Mouse (Mus musculus) frontal cortex, postnatal 25 days (tissue): ENCODE results near the gene Cep295nl.
"Not testable (repeated sequence)": the region's sequence is repeated elsewhere in the genome, so short reads cannot be mapped to it uniquely, and the experiment has no call there.

Experiments
- DNase-seq, 2 experiments: peaks; one replicate each; pipeline ENCODE4 v3.0.0; 2022; ENCODE audit warnings: low spot score in 2 of 2

The Cep295nl gene

GRCm38 (mm10) chr11:118321971-118322370 lies 20.3 kb downstream of the Cep295nl start:
- no peak for DNase-seq

- DNase-seq: no peak
Observed at GRCm38 (mm10) chr11:118321500-118321899, 20.8 kb downstream of the Cep295nl start.

- DNase-seq: no peak
Observed at GRCm38 (mm10) chr11:118318678-118319077, 23.6 kb downstream of the Cep295nl start.

DNA sequence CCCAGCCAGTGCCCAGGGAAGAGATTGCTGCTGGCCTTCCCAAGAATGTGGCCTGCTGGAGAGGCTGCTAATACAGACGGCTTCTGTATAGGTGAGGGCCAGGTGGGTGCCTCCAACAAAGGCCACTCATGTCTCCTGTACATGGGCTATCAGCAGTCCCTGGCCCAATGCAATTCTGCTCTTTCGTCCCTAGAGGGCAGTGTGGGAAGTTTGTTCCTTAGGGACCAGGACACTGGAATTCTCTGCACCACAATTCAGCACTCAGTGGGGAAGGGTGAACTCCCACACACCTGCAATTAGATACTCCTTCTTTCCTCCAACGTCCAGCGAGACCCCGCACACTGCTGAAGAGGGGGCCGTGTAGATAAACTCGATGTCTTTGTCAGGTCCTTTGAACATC lies 25.2 kb downstream of the Cep295nl start:
- DNase-seq: peak in 1 of 2 experiments; percentile 27

- DNase-seq: no peak
Observed at GRCm38 (mm10) chr11:118316231-118316806, 26.0 kb downstream of the Cep295nl start.

- no peak for DNase-seq
Observed at GRCm38 (mm10) chr11:118312132-118312723, 30.1 kb downstream of the Cep295nl start.

DNA sequence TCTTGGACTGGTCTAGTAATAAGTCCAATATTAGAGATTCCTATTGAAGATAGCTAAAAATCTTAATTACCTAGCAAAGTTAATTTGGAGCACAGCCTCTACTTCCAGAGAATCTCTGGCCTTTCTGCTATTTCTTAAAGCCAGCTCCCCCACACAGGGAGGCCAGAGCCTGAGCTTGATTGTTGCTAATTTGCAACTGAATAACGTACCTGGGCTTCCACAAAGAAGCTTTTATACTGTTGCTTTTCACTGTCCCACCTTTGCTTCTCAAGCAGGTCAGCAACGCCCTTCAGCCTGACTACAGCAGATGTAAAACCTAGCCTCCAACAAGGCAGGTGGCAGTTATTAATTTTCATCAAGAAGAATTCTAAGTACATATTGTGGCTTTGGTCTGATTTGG lies 34.3 kb downstream of the Cep295nl start:
- not testable (repeated sequence) for DNase-seq

DNA sequence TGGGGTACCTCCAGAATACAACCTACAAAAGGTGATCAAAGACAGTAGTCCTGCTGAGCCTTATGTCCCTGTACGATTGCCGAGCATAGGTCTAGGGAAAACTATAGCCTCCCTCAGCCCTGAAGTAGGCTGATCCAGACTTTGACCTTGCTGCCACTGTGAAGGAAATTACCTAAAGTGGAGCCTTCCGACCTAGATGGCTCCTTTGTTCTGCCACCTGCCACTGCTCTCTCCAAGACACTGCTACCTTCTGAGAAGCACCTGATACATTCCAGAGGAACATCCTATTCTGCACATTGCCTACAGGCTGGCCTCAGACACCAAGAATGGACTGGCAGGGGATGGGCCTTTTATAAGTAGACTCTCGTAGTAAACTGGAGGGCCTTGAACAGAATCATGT lies 38.3 kb downstream of the Cep295nl start:
- DNase-seq: not testable (repeated sequence)

- no peak for DNase-seq
Observed at GRCm38 (mm10) chr11:118298810-118299209, 43.5 kb downstream of the Cep295nl start.

- DNase-seq: no peak
Observed at GRCm38 (mm10) chr11:118297967-118298366, 44.3 kb downstream of the Cep295nl start.

DNA sequence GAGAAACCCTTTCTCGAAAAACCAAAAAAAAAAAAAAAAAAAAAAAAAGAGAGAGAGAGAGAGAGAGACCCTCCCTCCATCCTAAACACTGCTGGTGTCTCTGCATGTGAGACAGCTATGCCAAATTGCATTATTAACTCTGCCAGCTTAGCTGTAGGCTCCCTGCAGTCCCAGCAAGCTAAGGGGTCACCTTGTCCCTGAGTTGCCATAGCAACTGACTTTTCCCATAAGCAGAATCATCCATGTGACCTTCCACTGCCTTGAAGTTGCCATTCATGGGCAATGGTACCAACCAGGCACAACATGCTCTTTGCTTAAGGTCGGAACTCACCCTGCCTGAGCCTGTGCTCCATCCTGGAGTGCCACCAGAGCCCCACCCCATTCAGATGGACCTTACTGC lies 47.3 kb downstream of the Cep295nl start:
- no peak for DNase-seq

DNA sequence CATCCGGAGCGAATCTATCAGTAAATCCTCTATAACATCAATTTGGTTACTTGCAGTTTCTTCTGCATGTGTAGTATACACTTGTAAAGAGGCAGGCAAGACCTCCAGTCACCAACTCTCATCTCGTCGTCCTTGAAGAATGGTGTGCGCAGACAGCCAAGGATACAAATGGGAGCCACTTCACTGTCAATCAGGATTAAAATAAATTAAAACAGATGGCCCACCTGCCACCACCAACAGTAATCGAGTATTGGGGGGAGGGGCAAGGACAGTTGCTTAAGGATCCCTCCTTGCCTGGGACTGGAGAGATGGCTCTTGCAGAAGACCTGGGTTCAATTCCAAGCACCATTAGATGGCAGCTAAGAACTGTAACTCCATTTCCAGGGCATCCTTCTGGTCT lies 49.6 kb downstream of the Cep295nl start:
- no peak for DNase-seq

GRCm38 (mm10) chr11:118289999-118290889 lies 52.1 kb downstream of the Cep295nl start, which contains the start of gene Usp36:
Gene Usp36, minus strand, starts transcription at chr11:118290244.
- peak; percentile 99 for DNase-seq

- no peak for DNase-seq
Observed at GRCm38 (mm10) chr11:118289562-118289961, 52.7 kb downstream of the Cep295nl start.

DNA sequence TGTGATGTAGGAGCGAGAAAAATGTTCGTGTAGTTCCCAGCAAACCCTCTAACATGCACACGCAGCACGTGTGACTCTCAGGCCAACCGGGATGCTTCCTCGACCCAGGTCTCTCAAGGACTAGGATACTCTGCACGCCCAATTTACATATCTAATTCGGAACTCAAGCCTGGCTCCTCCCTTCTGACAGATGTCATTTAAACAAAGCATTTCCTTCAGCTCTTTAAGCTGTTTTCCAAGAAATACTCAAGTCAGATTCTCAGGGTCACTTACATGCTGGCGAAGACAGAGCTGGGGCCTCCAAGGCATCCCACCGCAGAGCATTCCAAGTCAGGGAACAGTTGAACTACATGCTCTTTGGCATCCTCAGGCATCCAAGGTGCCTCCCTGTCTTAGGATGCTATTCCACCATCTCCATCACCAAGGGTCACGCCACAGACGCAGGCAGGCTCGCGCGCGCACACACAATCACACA lies 53.2 kb downstream of the Cep295nl start:
- no peak for DNase-seq

DNA sequence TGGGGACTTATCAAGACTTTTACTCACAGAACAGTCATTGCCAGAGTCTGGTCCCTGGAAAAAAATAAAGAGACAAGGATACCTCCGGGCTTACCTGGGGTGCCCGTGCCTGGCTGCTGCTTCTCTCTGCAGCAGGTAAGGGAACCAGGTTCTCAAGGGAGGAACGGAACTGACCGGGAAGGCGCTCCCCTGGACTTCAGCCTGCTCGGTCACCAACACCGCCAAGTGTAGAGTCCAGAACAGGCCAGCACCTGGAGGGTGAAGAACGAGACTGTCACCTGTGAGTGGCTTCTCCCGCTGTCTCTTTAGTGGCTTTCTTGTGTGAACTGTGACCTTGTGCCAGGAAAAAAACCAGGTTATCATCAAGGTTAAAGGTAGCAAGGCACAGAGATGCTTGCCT lies 54.7 kb downstream of the Cep295nl start:
- DNase-seq: no peak

DNA sequence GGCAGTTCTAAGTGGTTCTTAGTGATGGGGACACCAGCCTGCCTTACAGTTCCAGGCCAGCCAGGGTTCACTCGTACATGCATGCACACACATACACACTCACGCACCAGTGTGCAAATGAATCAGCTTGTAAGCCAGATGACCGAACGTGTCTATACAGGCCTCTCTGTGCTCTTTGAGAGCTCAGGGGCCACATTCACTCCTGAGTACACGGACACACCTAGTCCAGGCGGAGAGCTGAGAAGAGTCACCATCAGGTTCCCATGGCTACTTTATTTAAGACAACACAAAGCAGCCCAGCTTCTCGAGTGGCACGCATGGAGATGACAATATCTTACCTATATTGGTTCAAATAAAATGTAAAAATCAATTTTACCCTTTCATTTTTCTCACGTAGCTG lies 55.9 kb downstream of the Cep295nl start:
- DNase-seq: no peak

- DNase-seq: no peak
Observed at GRCm38 (mm10) chr11:118285791-118286190, 56.5 kb downstream of the Cep295nl start.
